In the genomic region with DNA sequence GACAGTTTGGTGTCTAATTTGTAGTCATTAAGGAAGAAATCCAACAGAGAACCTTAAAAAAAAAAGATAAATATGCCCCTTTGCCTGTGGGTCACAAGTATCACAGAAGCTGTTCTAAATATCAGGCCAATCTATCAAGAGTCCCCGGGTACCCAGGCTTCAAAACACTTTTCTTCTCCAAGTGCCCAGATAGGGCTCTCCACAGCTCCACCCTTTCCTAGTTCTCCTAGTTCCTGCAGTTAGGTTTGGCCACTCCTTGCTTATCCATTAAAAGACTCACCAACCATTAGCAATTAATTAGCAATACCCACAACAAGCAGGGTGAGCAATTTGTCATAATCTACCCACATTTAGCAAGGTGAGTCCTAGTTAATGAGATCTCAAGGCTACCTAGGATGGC, we compare ENCODE assay signal across 9 mouse cellular contexts. TPM values are rescaled to one million over a fixed set of nuclear protein-coding genes. Genes with fewer than 3 reads are reported as not detected.
DNase-seq lines count a peak whose midpoint lies in the region; ATAC-seq lines count a peak whose summit lies in the region.
"Had no signal": no experiment of that assay in that cellular context is flagged by ENCODE, and none has a peak within 500 bp of the region (broad histone marks: within the 10 kb centered on the region; RNA-seq: fewer than 3 reads in every experiment).

No protein-coding gene starts in this region.

- no peaks in the 10 kb centered on the region for H3K9me3 ChIP-seq in liver, embryonic 11.5 days (ENCODE audit: control insufficient read depth, low read length)
- no peaks in the 10 kb centered on the region for H3K9me3 ChIP-seq in forebrain, embryonic 14.5 days (replicated peaks; ENCODE audit: control insufficient read depth, low read length)
- H3K9me3 ChIP-seq in limb, embryonic 13.5 days = no peaks in the 10 kb centered on the region
- no peaks in the 10 kb centered on the region for H3K9me3 ChIP-seq in neural tube, embryonic 13.5 days

- no peak overlapping the region for H3K27ac ChIP-seq in liver, embryonic 11.5 days (ENCODE audit: low read depth, low read length)
- H3K27ac ChIP-seq in forebrain, embryonic 14.5 days (ENCODE audit: low read depth, low read length) = no peak overlapping the region
- no peak overlapping the region for H3K27ac ChIP-seq in limb, embryonic 13.5 days
- no peak overlapping the region for H3K27ac ChIP-seq in neural tube, embryonic 13.5 days (replicated peaks)

- no peak overlapping the region for H3K9ac ChIP-seq in liver, embryonic 11.5 days (ENCODE audit: low read depth, low read length)
- no peak overlapping the region; the same call in 1 of the 2 replicates for H3K9ac ChIP-seq in forebrain, embryonic 14.5 days (ENCODE audit: low read length)
- H3K9ac ChIP-seq in limb, embryonic 13.5 days = 0 out of 2 replicates have a peak overlapping the region, but pooled peaks have one; percentile 89
- H3K9ac ChIP-seq in neural tube, embryonic 13.5 days = peak overlapping the region; percentile 43; the same call in 1 of the 2 replicates

- H3K27me3 ChIP-seq in liver, embryonic 11.5 days (replicated peaks; ENCODE audit: control insufficient read depth, insufficient read depth, low read length) = no peaks in the 10 kb centered on the region
- H3K27me3 ChIP-seq in forebrain, embryonic 14.5 days (replicated peaks; ENCODE audit: control insufficient read depth, insufficient read depth, low read length) = no peaks in the 10 kb centered on the region
- H3K27me3 ChIP-seq in limb, embryonic 13.5 days = 0 out of 2 replicates have a peak, but pooled peaks cover 2% of the 10 kb centered on the region
- H3K27me3 ChIP-seq in neural tube, embryonic 13.5 days = no peaks in the 10 kb centered on the region

- ATAC-seq in liver, embryonic 11.5 days (replicated peaks; ENCODE audit: low FRiP score) = no peak
- ATAC-seq in forebrain, embryonic 14.5 days = no peak
- no peak for ATAC-seq in limb, embryonic 13.5 days (ENCODE audit: low FRiP score, low read depth)
- no peak for ATAC-seq in neural tube, embryonic 13.5 days (ENCODE audit: low read depth)
- no peak for ATAC-seq in cerebellum, adult (ENCODE audit: insufficient number of reproducible peaks, low FRiP score, low TSS enrichment)

- peaks cover 13% of the 10 kb centered on the region for H3K4me1 ChIP-seq in liver, embryonic 11.5 days (replicated peaks; ENCODE audit: control insufficient read depth, insufficient read depth, low read length)
- peaks cover 7% of the 10 kb centered on the region for H3K4me1 ChIP-seq in forebrain, embryonic 14.5 days (ENCODE audit: control insufficient read depth, insufficient read depth, low read length)
- H3K4me1 ChIP-seq in limb, embryonic 13.5 days = peaks cover 14% of the 10 kb centered on the region
- H3K4me1 ChIP-seq in neural tube, embryonic 13.5 days (replicated peaks) = peaks cover 20% of the 10 kb centered on the region

- H3K36me3 ChIP-seq in liver, embryonic 11.5 days (ENCODE audit: control insufficient read depth, insufficient read depth, low read length) = 0 out of 2 replicates have a peak, but pooled peaks cover 2% of the 10 kb centered on the region
- no peaks in the 10 kb centered on the region for H3K36me3 ChIP-seq in forebrain, embryonic 14.5 days (ENCODE audit: control insufficient read depth, insufficient read depth, low read length)
- no peaks in the 10 kb centered on the region for H3K36me3 ChIP-seq in limb, embryonic 13.5 days
- no peaks in the 10 kb centered on the region for H3K36me3 ChIP-seq in neural tube, embryonic 13.5 days

- H3K4me2 ChIP-seq in liver, embryonic 11.5 days = peak overlapping the region; percentile 83
- H3K4me2 ChIP-seq in forebrain, embryonic 14.5 days (ENCODE audit: low read length) = peak overlapping the region; percentile 83
- peak overlapping the region; percentile 90 for H3K4me2 ChIP-seq in limb, embryonic 13.5 days (replicated peaks)
- H3K4me2 ChIP-seq in neural tube, embryonic 13.5 days = peak overlapping the region; percentile 90

- WGBS in liver, embryonic 11.5 days = 30% methylated on average over 1 of the region's 1 CpGs
- 67% methylated on average over 1 of the region's 1 CpGs for WGBS in forebrain, embryonic 14.5 days
- 60% methylated on average over 1 of the region's 1 CpGs for WGBS in limb, embryonic 13.5 days
- 73% methylated on average over 1 of the region's 1 CpGs for WGBS in neural tube, embryonic 13.5 days

- H3K4me3 ChIP-seq in liver, embryonic 11.5 days (ENCODE audit: low read depth, low read length) = peak overlapping the region; percentile 92
- peak overlapping the region; percentile 78; the same call in 1 of the 2 replicates for H3K4me3 ChIP-seq in forebrain, embryonic 14.5 days (ENCODE audit: low read depth, low read length)
- peak overlapping the region; percentile 93 for H3K4me3 ChIP-seq in limb, embryonic 13.5 days
- H3K4me3 ChIP-seq in neural tube, embryonic 13.5 days = peak overlapping the region; percentile 82

- no peak for DNase-seq in liver, embryonic 11.5 days (ENCODE audit: low spot score)
- DNase-seq in liver = no peak
- DNase-seq in forebrain, embryonic 14.5 days (ENCODE audit: low spot score) = no peak
- DNase-seq in urinary bladder, postnatal 36 days (ENCODE audit: low spot score in 2 of 2) = no peak
- no peak for DNase-seq in thymus, postnatal 25 days
- DNase-seq: kidney, adult 11 months had no signal

RNA-seq across cellular contexts. Expression of a gene that starts 1.3 kb away (rescaled TPM):
- polyA plus RNA-seq in liver, embryonic 11.5 days (2014; fragmentation: Nextera tagmentation; extraction: Ambion mirVana) = 35.0 and 38.9 TPM in 2 replicates
- polyA plus RNA-seq in forebrain, embryonic 14.5 days (2014; fragmentation: Nextera tagmentation; extraction: Ambion mirVana) = 42.8 and 45.9 TPM in 2 replicates
- polyA plus RNA-seq in limb, embryonic 13.5 days (2015; fragmentation: Nextera tagmentation; extraction: Ambion mirVana) = 28.4 and 30.9 TPM in 2 replicates
- 44.5 and 46.2 TPM in 2 replicates for polyA plus RNA-seq in neural tube, embryonic 13.5 days (2015; fragmentation: Nextera tagmentation; extraction: Ambion mirVana)

RNA-seq across cellular contexts. Expression of a gene that starts 36.9 kb away (rescaled TPM):
- 3.7 and 4.2 TPM in 2 replicates for polyA plus RNA-seq in liver, embryonic 11.5 days (2014; fragmentation: Nextera tagmentation; extraction: Ambion mirVana)
- polyA plus RNA-seq in forebrain, embryonic 14.5 days (2014; fragmentation: Nextera tagmentation; extraction: Ambion mirVana) = 0.30 TPM in 1 of 2 replicates, not detected in the other
- polyA plus RNA-seq in limb, embryonic 13.5 days (2015; fragmentation: Nextera tagmentation; extraction: Ambion mirVana) = 0.45 and 1.0 TPM in 2 replicates
- polyA plus RNA-seq in neural tube, embryonic 13.5 days (2015; fragmentation: Nextera tagmentation; extraction: Ambion mirVana) = 0.53 TPM in 1 of 2 replicates, not detected in the other

Comparison
In these comparisons a context has a peak if more than half of its experiments do, and no peak if none do; other contexts are left out.
1. H3K9ac ChIP-seq: peak in limb, embryonic 13.5 days (single experiment) and neural tube, embryonic 13.5 days (single experiment); none in liver, embryonic 11.5 days (single experiment) and forebrain, embryonic 14.5 days (single experiment).
2. Peak in every context shown above with its lines, with median percentiles within 50 percentile points of each other: H3K4me2 ChIP-seq and H3K4me3 ChIP-seq.